Mouse (Mus musculus): ENCODE data around the gene Rln3. TPM values are rescaled to one million over a fixed set of nuclear protein-coding genes. Genes with fewer than 3 reads are reported as not detected.

The Rln3 gene
- polyA plus RNA-seq, 1 experiment, result not detected

GRCm38 (mm10) chr8:84073230-84073976 lies 28.6 kb upstream of the Rln3 start:
- Histone ChIP-seq H3K4me3 (ENCODE audit: insufficient read depth, low read length) (no peak overlapping the region), H3K4me1 (ENCODE audit: control insufficient read depth, insufficient read depth, low read length) (peaks cover 11% of the 10 kb centered on the region), H3K27ac (ENCODE audit: insufficient read depth, low read length) (no peak overlapping the region)
- no peak for TF ChIP-seq POLR2A (IDR thresholded peaks at IDR 0.05; ENCODE audit: low read depth, low read length)
- no peak for TF ChIP-seq CTCF (IDR thresholded peaks at IDR 0.05; ENCODE audit: borderline replicate concordance, insufficient read depth, low read length)

- no peak for TF ChIP-seq CTCF (IDR thresholded peaks at IDR 0.05; ENCODE audit: borderline replicate concordance, insufficient read depth, low read length)
- no peak for TF ChIP-seq POLR2A (IDR thresholded peaks at IDR 0.05; ENCODE audit: low read depth, low read length)
- H3K27ac ChIP-seq (ENCODE audit: insufficient read depth, low read length), result no peak overlapping the region
- no peak overlapping the region for H3K4me3 ChIP-seq (ENCODE audit: insufficient read depth, low read length)
- H3K4me1 ChIP-seq (ENCODE audit: control insufficient read depth, insufficient read depth, low read length), result peaks cover 15% of the 10 kb centered on the region
These were observed 27.5 kb upstream of the Rln3 start for GRCm38 (mm10) chr8:84072321-84072720.

- H3K4me1 ChIP-seq (ENCODE audit: control insufficient read depth, insufficient read depth, low read length), result peaks cover 15% of the 10 kb centered on the region
- TF ChIP-seq POLR2A (IDR thresholded peaks at IDR 0.05; ENCODE audit: low read depth, low read length), result no peak
- no peak for TF ChIP-seq CTCF (IDR thresholded peaks at IDR 0.05; ENCODE audit: borderline replicate concordance, insufficient read depth, low read length)
These were observed 27.1 kb upstream of the Rln3 start for GRCm38 (mm10) chr8:84071921-84072320.

DNA sequence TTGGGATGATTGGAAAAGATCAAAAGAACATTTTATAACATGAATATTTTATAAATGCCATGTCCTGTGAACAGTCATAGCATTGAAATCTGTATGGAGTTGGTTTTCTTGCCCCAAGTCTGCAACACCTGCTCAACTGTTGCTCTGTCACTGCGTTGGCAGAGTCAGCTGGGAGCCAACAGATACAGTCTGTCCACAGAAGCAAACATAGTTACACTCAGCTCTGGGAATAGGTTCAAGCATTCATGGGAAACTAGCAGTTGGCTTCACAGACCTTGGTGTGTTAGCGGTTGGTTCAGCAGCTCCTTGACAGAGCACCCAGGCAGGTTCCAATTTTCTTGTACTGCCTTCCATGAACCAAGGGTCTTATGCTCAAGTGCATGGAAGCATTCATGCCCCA lies 25.9 kb upstream of the Rln3 start:
- Histone ChIP-seq H3K27ac (ENCODE audit: insufficient read depth, low read length) (no peak overlapping the region), H3K4me3 (ENCODE audit: insufficient read depth, low read length) (no peak overlapping the region), H3K4me1 (ENCODE audit: control insufficient read depth, insufficient read depth, low read length) (peaks cover 15% of the 10 kb centered on the region)
- TF ChIP-seq POLR2A (IDR thresholded peaks at IDR 0.05; ENCODE audit: low read depth, low read length), result no peak
- no peak for TF ChIP-seq CTCF (IDR thresholded peaks at IDR 0.05; ENCODE audit: borderline replicate concordance, insufficient read depth, low read length)

More at GRCm38 (mm10) chr8:84071921-84072320, 27.1 kb upstream of the Rln3 start:
- no peak overlapping the region for H3K27ac ChIP-seq (ENCODE audit: insufficient read depth, low read length)
- no peak overlapping the region for H3K4me3 ChIP-seq (ENCODE audit: insufficient read depth, low read length)

DNA sequence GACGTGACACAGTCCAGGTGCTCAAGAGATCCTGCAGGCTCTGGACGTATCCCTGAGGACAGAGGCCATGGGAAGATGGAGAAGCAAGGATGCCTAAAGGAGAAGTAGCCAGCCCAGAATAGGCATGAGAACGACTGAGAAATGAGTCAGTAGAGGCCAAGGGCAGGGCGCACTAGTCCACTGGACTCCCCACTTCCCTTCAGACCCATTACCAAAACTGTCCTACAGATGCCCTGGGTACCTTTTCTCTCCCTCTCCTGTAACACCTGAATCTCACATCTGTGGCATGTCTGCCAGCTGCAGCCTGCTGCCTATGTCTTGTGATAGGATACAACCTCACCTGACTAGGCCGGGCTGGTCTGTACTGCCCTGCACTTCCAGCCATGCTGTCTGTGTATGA lies 25.4 kb upstream of the Rln3 start:
- H3K4me3 ChIP-seq (ENCODE audit: insufficient read depth, low read length), result no peak overlapping the region
- peaks cover 15% of the 10 kb centered on the region for H3K4me1 ChIP-seq (ENCODE audit: control insufficient read depth, insufficient read depth, low read length)
- no peak overlapping the region for H3K27ac ChIP-seq (ENCODE audit: insufficient read depth, low read length)
- TF ChIP-seq CTCF (IDR thresholded peaks at IDR 0.05; ENCODE audit: borderline replicate concordance, insufficient read depth, low read length), result no peak
- TF ChIP-seq POLR2A (IDR thresholded peaks at IDR 0.05; ENCODE audit: low read depth, low read length), result no peak

GRCm38 (mm10) chr8:84069750-84070149 lies 24.9 kb upstream of the Rln3 start:
- no peak for TF ChIP-seq CTCF (IDR thresholded peaks at IDR 0.05; ENCODE audit: borderline replicate concordance, insufficient read depth, low read length)
- TF ChIP-seq POLR2A (IDR thresholded peaks at IDR 0.05; ENCODE audit: low read depth, low read length), result no peak
- H3K27ac ChIP-seq (ENCODE audit: insufficient read depth, low read length), result no peak overlapping the region
- peaks cover 15% of the 10 kb centered on the region for H3K4me1 ChIP-seq (ENCODE audit: control insufficient read depth, insufficient read depth, low read length)
- H3K4me3 ChIP-seq (ENCODE audit: insufficient read depth, low read length), result no peak overlapping the region

GRCm38 (mm10) chr8:84069169-84069568 lies 24.4 kb upstream of the Rln3 start:
- Histone ChIP-seq H3K4me1 (ENCODE audit: control insufficient read depth, insufficient read depth, low read length) (peaks cover 17% of the 10 kb centered on the region), H3K4me3 (ENCODE audit: insufficient read depth, low read length) (no peak overlapping the region), H3K27ac (ENCODE audit: insufficient read depth, low read length) (no peak overlapping the region)
- TF ChIP-seq CTCF (IDR thresholded peaks at IDR 0.05; ENCODE audit: borderline replicate concordance, insufficient read depth, low read length), result no peak
- no peak for TF ChIP-seq POLR2A (IDR thresholded peaks at IDR 0.05; ENCODE audit: low read depth, low read length)

DNA sequence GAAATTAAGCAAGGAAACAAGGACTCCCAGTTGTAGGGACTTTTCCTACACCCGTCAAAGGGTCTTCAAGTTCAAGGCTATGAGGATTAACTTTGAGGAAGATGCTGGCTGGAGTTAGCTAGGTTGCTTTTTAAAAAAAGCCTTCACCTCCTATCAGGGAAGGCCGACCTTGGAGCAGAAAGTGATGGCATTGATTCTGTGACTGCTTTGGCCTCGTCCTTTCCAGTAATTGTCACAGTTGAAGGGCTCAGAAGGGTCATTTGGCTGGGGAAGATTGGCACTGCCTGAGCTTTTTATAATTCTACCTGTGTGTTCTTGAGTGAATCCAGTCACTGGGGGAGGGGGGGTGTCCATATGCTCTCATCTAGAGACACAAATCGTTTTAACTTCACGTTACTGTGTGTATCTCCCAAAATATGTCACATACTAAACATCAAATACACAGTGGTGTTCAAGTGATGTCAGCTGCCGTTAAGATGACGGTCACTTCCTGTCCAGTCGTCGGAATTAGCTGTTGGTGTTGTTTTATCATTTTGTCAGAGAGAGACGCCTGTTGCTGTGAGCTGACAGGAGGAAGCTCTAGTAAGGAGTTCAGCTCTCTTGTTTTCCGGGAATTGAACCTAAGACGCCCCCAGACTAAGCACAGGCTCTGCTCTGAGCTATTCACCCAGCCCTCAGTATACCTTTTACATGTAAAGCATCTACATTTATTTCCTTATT lies 23.7 kb upstream of the Rln3 start:
- H3K4me3 ChIP-seq (ENCODE audit: insufficient read depth, low read length), result no peak overlapping the region
- H3K27ac ChIP-seq (ENCODE audit: insufficient read depth, low read length), result no peak overlapping the region
- peaks cover 24% of the 10 kb centered on the region for H3K4me1 ChIP-seq (ENCODE audit: control insufficient read depth, insufficient read depth, low read length)
- no peak for TF ChIP-seq CTCF (IDR thresholded peaks at IDR 0.05; ENCODE audit: borderline replicate concordance, insufficient read depth, low read length)
- TF ChIP-seq POLR2A (IDR thresholded peaks at IDR 0.05; ENCODE audit: low read depth, low read length), result no peak

DNA sequence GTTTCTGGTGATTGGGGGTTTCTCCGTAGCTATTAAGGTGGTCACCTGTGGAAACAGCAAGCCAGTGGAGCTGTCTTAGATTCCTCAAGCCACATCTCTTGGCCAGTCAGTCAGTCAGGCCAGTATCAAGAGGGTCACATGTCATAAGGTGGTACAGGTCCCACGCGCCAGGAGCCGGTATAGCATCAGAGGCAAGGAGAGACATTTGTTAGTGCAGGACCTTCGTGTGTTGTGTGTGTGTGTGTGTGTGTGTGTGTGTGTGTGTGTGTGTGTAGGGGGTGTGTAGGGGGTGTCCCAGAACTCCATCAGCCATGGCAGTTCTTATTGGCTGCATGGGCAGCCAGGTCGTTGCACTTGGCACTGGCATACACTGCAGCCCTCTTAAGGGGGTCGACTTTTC lies 23.1 kb upstream of the Rln3 start:
- Histone ChIP-seq H3K27ac (ENCODE audit: insufficient read depth, low read length) (no peak overlapping the region), H3K4me3 (ENCODE audit: insufficient read depth, low read length) (peak overlapping the region; percentile 48), H3K4me1 (ENCODE audit: control insufficient read depth, insufficient read depth, low read length) (peaks cover 24% of the 10 kb centered on the region)
- TF ChIP-seq POLR2A (IDR thresholded peaks at IDR 0.05; ENCODE audit: low read depth, low read length) (no peak), CTCF (IDR thresholded peaks at IDR 0.05; ENCODE audit: borderline replicate concordance, insufficient read depth, low read length) (no peak)

DNA sequence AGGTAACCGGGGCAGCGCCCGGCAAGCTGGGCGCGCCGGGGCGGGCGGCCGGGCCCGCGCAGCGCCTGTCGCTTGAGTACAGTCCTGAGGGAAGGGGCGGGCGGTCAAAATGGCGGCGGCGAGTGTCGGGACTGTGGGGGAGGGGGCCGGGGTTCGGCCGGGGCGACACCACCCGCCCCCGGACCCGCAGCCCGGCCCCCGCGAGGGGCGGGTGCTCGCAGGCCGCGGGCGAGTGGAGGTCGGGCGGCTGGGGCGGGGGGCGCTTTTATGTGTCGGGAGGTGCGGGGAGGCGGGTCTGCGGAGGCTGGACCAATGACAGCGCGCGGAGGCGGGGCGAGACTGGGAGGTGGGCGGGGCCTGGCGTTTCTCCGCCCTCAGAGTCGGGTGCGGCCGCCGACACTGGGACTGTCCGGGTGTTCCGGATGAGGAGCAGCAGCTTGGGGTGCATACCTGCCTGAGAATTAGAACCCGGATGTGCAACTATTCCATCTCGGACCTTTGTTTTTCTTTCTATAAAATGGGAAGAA lies 22.3 kb upstream of the Rln3 start:
- H3K4me3 ChIP-seq (ENCODE audit: insufficient read depth, low read length), result peak overlapping the region; percentile 48
- no peak overlapping the region for H3K27ac ChIP-seq (ENCODE audit: insufficient read depth, low read length)
- TF ChIP-seq POLR2A (IDR thresholded peaks at IDR 0.05; ENCODE audit: low read depth, low read length), result peak; percentile 87
- no peak for TF ChIP-seq CTCF (IDR thresholded peaks at IDR 0.05; ENCODE audit: borderline replicate concordance, insufficient read depth, low read length)
- peaks cover 24% of the 10 kb centered on the region for H3K4me1 ChIP-seq (ENCODE audit: control insufficient read depth, insufficient read depth, low read length)

Measured in embryonic fibroblast, embryonic 13.5 days (primary cell).